Mouse (Mus musculus) gastrocnemius, adult 8-10 months (tissue): Measurements from ENCODE around the gene Nrip1. TPM values are rescaled to one million over a fixed set of nuclear protein-coding genes. Genes with fewer than 3 reads are reported as not detected.

ENCODE experiments used
- DNase-seq, 2 experiments: peaks; one replicate each; pipeline ENCODE4 v3.0.0; 2022; ENCODE audit warnings: low spot score in 2 of 2
- total RNA-seq, 4 experiments: library from RNA; stranded (reverse); gene quantifications; 2 replicates each; pipeline ENCODE4 v1.2.4; 2022

The Nrip1 gene
- total RNA-seq, 4 experiments from 2014 or later = 35.9 to 51.9 (median 37.8) TPM

GRCm38 (mm10) chr16:76347719-76348421 is 25.8 kb downstream of the Nrip1 start:
- DNase-seq = no peak

GRCm38 (mm10) chr16:76346371-76346770 is 27.3 kb downstream of the Nrip1 start:
- DNase-seq = no peak

- no peak for DNase-seq
These were observed 28.8 kb downstream of the Nrip1 start for GRCm38 (mm10) chr16:76344761-76345368.

- no peak for DNase-seq
These were observed 29.6 kb downstream of the Nrip1 start for GRCm38 (mm10) chr16:76344030-76344429.

GRCm38 (mm10) chr16:76341636-76342035 is 32.0 kb downstream of the Nrip1 start:
- peak; percentile 34 to 42 for DNase-seq

- no peak for DNase-seq
These were observed 34.4 kb downstream of the Nrip1 start for GRCm38 (mm10) chr16:76339256-76339655.

GRCm38 (mm10) chr16:76337351-76337750 is 36.3 kb downstream of the Nrip1 start:
- DNase-seq = no peak

GRCm38 (mm10) chr16:76336932-76337331 is 36.7 kb downstream of the Nrip1 start:
- DNase-seq = no peak

- no peak for DNase-seq
These were observed 37.7 kb downstream of the Nrip1 start for GRCm38 (mm10) chr16:76335913-76336312.

- no peak for DNase-seq
These were observed 41.5 kb downstream of the Nrip1 start for GRCm38 (mm10) chr16:76332127-76332526.

- DNase-seq = no peak
These were observed 42.4 kb downstream of the Nrip1 start for GRCm38 (mm10) chr16:76331231-76331630.

GRCm38 (mm10) chr16:76325315-76325710 is 48.3 kb downstream of the Nrip1 start:
- DNase-seq = peak in 1 of 2 experiments; percentile 31

GRCm38 (mm10) chr16:76324411-76325314 is 49.0 kb downstream of the Nrip1 start:
- peak; percentile 62 to 65 for DNase-seq

- no peak for DNase-seq
These were observed 49.9 kb downstream of the Nrip1 start for GRCm38 (mm10) chr16:76323594-76324307.

- no peak for DNase-seq
These were observed 50.5 kb downstream of the Nrip1 start for GRCm38 (mm10) chr16:76323141-76323540.

GRCm38 (mm10) chr16:76321527-76322165 is 52.0 kb downstream of the Nrip1 start:
- no peak for DNase-seq

GRCm38 (mm10) chr16:76320118-76320473 is 53.5 kb downstream of the Nrip1 start:
- DNase-seq = no peak

GRCm38 (mm10) chr16:76319364-76320117 is 54.1 kb downstream of the Nrip1 start:
- no peak for DNase-seq

- DNase-seq = no peak
These were observed 55.2 kb downstream of the Nrip1 start for GRCm38 (mm10) chr16:76318331-76318922.
